Mouse (Mus musculus) stomach, postnatal 0 days (tissue): ENCODE data around the gene Mapk3.

Source experiments
- CTCF ChIP-seq: IDR thresholded peaks from 2 replicates; pipeline ENCODE4 v1.5.1; 2016; ENCODE audit warnings: antibody characterized with exemption, low read depth, mild to moderate bottlenecking, moderate library complexity
- EP300 ChIP-seq: optimal IDR thresholded peaks from 2 replicates; pipeline ENCODE3; 2016; ENCODE audit warnings: antibody characterized with exemption

DNA sequence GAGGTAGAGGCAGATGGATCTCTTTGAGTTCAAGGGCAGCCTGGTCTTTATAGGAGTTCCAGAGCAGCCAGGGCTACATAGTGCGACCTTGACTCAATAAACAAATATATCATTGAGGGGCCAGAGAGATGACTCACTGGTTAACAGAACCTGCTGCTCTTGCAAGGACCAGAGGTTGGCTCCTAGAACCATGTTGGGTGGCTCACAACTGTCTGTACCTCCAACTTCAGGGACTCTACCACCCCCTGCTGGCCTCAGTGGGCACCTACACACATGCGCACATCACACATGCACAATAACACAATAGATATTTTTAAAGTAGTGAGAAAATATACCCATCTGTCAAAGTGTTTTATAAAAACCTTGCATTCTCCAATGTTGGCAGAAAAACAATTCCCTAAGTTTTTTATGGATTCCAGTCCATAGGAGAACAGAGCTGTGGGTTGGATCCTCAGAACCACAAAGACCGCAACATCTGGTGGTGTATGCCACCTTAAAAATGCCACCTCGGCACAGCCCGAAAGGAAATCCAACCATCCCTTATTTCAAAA lies 40.5 kb upstream of the Mapk3 start:
- TF ChIP-seq CTCF (peak; percentile 30; the same call in 1 of the 2 replicates), EP300 (no peak)
